Mouse (Mus musculus): Measurements from ENCODE around the gene Lrrc8b. TPM values are rescaled to one million over a fixed set of nuclear protein-coding genes. Genes with fewer than 3 reads are reported as not detected.

The Lrrc8b gene
- 1 to 10 TPM; 1.5 to 2.6 TPM for total RNA-seq (2021)
- long read RNA-seq, experiment 1 = 0 reads
- long read RNA-seq, experiment 2, full-length matches to known transcripts = 1 of 3 reads
- long read RNA-seq, experiment 2, partial matches to known transcripts = 0 of 3 reads
- long read RNA-seq, experiment 2, other reads (novel, unspliced or antisense) = 2 of 3 reads

DNA sequence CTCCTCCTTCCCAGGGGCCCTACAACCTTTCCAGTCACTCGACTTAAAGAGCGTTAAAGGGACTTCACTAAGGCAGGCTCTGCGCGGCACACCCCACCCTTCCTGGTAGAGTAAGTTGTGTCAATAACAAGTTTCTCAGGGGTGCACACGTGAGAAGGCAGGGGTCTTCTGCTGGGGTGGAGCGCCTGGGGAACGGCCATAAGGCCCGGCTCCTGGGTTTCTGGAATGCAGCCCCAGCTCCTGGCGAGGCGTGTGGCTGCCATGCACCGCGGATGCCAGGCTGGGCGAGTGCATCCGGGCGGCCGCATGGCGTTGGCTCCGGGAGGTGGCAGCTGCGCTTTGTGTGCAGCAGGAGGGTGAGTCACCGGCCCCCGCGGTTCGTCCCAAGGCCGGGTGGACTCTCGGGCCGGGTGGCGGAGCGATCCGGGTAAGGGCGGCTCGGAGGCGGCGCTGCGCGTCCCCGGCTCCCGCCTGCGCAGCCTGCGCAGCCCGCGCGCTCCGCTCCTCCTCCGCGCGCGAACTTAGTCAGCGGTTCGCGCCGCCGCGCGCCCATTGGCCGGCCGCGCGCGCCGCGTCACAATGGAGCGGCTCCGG lies at the start of gene Lrrc8b:
Lrrc8b (plus strand) TSS at position 578 of the 594 bp plus-strand sequence.
- peak; percentile 88 for DNase-seq

GRCm38 (mm10) chr5:105381482-105381881 lies 34.1 kb upstream of the Lrrc8b start:
- no peak for DNase-seq

DNA sequence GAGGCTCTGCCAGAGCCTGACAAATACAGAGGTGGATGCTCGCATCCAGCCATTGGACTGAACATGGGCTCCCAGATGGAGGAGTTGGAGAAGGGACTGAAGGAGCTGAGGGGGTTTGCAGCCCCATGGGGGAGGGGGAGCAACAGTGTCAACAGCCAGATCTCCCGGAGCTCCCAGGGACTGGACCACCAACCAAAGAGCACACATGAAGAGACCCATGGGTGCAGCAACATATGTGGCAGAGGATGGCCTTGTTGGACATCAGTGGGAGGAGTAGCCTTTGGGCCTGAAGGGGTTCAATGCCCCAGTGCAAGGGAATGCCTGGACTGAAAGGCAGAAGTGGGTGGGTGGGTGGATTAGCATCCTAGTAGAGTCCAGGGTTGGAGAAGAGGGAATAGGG lies 25.2 kb upstream of the Lrrc8b start:
- no peak for DNase-seq

GRCm38 (mm10) chr5:105393731-105394130 lies 21.8 kb upstream of the Lrrc8b start:
- DNase-seq = no peak

DNA sequence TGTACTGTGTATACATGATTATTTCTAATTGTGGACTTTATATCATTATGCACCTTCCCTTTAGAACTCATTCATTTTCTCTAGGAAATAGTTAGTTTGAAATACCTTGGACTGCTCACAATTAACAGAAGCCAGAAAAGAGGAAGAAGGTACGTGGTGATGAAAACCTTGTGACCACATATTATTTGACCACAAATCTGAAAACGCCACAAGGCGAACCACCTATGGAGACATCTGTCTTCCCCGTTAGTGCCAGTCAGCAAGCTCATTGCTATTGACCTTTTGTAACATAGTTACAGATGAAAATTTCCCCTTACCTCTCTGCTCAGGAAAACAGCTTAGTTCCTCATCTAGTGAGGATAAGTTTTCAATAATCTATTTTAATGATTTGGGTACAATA lies 20.4 kb upstream of the Lrrc8b start:
- DNase-seq = no peak

DNA sequence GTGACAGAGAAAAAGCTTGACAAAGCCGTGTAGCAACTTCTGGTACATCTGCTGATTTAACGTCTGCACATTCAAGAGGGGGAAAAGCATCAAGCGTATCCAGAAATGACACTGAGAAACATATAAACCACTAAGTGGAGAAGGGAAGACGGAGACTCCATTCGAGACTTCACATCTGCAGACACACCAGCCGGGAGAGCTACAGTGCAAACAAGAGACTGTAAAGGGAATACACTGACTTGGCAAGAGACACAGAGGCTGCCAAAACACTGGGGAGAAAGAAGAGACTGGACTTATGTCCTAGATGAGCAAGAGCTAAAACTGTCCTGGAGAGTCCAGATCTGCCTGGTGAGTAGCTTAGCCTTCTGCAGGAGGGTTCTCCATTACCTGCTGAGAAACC lies 16.6 kb upstream of the Lrrc8b start:
- DNase-seq = no peak

DNA sequence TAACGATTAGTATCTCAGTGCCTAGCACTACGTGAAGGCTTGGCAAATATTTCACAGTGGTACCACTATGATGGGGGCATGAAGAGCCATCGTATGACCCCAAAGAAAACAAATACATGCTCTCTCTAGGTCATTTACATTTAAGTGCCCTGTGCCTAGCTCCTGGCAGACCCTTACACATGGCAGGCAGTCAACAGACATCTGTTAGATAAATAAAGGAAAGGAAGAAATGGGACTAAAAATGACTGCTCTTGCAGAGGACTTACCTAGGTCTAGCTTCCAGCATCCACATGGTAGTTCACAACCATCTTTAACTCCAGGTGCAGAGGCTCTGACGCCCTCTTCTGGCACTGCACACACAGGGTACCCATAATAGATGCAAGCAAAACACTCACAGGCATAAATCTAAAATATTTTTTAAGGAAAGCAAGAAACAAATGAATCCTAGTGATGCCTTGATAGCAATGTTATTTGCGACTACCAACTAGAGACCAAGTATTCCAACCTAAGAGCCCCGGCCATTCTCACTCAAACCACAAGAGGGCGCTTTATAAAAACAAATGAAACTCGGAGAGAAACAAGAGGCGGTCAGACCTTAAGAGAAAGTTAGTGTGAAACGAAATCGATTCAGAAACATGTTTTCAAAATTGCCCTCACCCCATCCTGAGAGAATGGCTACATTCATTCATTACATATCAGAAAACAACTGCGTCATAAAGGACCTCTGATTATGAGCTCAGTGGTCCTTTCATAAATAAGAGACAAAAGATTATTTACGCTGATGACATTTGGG lies 15.7 kb upstream of the Lrrc8b start:
- peak; percentile 27 for DNase-seq

DNA sequence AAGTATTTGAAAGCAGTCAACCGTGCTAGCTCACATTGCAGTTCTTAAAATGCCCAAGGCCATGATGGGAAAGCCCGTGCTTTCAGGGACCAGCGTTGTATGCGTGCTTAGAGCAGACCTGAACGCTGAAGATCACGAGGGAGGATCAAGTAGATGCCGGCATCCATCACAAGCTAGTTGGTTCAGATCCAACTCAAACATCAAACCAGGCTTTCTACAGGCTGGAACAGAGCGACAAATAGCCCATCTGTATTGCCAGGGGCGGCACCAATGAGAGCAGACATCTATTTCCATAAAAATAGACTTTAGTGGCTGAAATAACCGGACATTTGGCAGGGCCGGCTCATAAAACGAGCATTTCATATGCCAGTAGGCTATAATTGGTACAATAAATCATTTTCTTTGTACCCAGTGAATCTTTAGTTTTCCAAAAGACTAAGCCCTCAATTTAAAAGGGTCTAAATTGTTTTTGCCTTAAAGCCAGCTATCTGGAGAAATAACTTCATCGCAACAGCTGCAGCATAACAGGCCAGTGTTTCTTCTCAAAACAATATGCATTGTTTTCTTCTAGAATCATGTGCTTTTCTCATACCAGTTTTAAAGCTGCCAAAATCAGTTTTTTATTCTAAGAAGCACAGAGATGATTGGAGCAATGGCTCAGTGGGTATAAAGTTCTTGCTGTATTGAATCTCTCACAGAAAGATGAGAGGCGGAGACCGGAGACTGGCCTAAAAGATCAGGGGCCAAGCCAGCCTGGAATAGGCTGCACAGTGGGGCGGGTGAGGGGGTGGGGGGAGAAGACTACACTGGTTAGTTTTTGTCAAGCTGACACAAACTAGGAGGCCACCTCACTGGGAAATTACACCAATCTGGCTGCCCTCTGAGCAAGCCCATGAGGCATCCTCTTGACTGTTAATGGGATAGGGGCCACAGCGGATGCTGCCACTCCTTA lies 14.9 kb upstream of the Lrrc8b start:
- DNase-seq = no peak

- no peak for DNase-seq
Observed at GRCm38 (mm10) chr5:105401536-105401935, 14.0 kb upstream of the Lrrc8b start.

- no peak for DNase-seq
Observed at GRCm38 (mm10) chr5:105404961-105405360, 10.6 kb upstream of the Lrrc8b start.

GRCm38 (mm10) chr5:105407661-105408060 lies 7.9 kb upstream of the Lrrc8b start:
- DNase-seq = no peak

GRCm38 (mm10) chr5:105409092-105409491 lies 6.5 kb upstream of the Lrrc8b start:
- no peak for DNase-seq

- DNase-seq = no peak
Observed at GRCm38 (mm10) chr5:105410521-105411293, 4.9 kb upstream of the Lrrc8b start.

GRCm38 (mm10) chr5:105411294-105411570 lies 4.3 kb upstream of the Lrrc8b start:
- no peak for DNase-seq

DNA sequence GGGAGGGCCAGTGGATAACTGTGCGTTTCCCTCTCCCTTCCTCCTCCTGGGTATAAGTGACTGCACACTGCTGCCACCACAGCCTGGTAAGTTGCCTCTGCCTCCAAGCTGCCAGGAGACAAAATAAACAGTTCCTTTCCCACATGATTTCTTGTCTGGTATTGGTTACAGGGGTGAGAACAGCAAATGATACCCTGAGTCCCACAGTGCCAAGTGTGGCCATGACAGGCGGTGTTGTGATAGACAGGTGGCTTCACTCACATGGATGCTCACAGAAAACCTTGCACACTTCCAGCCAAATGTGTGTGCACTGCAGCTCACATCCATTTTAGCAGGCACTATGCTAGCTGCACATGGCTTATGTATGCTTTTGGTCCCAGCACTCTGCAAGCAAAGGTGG lies 3.8 kb upstream of the Lrrc8b start:
- no peak for DNase-seq

DNA sequence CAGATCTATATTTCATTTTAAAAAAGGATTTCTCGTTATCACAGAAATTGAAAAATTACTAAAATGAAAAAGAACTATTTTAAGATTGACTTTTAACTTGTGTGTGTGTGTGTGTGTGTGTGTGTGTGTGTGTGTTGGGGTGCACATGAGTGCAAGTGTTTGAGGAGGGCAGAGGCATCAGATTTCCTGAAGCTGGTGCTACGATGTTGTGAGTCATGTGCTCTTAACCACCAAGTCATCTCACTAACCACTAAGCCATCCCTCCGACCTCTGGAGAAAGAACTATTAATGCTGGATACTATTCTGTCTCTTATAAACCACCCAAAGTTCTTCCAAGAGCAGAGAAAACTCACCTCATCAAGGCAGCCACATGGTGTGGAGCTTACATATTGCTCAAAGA lies 2.9 kb upstream of the Lrrc8b start:
- no peak for DNase-seq

- DNase-seq = no peak
Observed at GRCm38 (mm10) chr5:105414341-105415120, 1.0 kb upstream of the Lrrc8b start.

- peak; percentile 19 for DNase-seq
Observed at GRCm38 (mm10) chr5:105415951-105416675, 538 bp downstream of the Lrrc8b start.

- DNase-seq = no peak
Observed at GRCm38 (mm10) chr5:105417217-105417616, 1.6 kb downstream of the Lrrc8b start.

DNA sequence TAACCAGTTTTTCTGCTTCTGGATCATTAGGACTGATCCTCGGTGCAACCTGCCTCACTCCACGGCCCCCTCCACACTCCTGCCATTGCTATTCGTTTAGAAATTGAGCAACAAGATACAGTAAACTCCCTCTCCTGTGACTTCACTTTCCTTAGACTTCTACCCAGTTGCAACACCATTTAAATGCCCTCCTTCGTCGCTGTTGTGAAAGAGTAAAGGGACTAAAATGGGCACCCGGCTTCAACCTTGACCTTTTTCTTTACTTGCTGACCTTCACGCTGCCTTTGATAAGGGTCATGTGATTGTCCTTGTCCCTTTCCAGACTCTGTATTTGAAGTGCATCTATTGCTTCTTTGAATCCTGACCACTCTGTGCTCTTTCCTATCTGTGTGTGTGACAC lies 2.8 kb downstream of the Lrrc8b start:
- no peak for DNase-seq

All from gastrocnemius, postnatal 25 days (tissue).